Mouse (Mus musculus): ENCODE measurements around the gene Pacs2. TPM values are rescaled to one million over a fixed set of nuclear protein-coding genes. Genes with fewer than 3 reads are reported as not detected.

The Pacs2 gene
- polyA plus RNA-seq, 1 experiment from 2014 or later: 6.9 TPM

DNA sequence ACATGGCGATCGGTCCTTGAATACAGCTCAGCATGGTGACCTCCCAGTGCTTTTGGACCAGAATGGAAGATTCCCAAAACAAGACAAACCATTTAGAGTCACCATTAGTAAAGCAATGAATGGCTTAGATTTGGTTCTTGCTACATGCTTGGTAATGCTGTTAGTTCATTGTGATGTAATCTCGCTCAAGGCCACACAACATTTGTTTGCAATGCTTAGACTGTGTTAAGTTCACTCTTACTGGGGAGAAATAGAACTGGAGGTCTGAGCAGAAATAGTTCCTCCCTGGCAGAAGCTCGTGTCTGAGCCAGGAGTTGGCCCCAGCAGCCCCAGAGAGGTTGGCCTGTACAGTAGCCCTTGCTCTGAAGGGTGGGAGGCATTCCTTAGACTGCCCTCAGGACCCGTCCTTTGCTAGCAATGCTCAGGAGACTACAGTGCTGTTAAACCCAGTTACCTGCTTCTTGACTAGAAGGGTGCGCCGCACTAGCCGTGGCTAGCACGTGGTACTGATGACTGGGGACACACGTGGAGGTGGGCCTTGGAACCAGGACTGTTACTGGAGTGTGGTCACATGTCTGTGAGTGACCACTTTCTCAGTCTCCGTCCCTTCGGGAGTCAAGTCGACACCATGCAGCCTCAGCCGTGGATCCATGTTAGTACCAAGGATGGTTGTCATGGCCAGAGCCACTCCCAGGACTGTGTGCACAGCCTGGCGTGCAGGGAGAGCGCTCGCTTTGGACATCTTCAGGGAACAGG, 94.4 kb downstream of the Pacs2 start:
- no peak overlapping the region for H3K9ac ChIP-seq
- peaks cover 34% of the 10 kb centered on the region for H3K4me1 ChIP-seq (replicated peaks)
- WGBS: 76% methylated on average over 17 of the region's 17 CpGs
- ATAC-seq (replicated peaks; ENCODE audit: insufficient number of reproducible peaks, insufficient read depth, low FRiP score, low read depth): no peak
- H3K9me3 ChIP-seq (replicated peaks): no peaks in the 10 kb centered on the region
- no peak overlapping the region for H3K27ac ChIP-seq
- H3K27me3 ChIP-seq: no peaks in the 10 kb centered on the region
- no peak overlapping the region for H3K4me2 ChIP-seq
- no peak overlapping the region for H3K4me3 ChIP-seq
- H3K36me3 ChIP-seq: peaks cover 8% of the 10 kb centered on the region; the same call in 1 of the 2 replicates

DNA sequence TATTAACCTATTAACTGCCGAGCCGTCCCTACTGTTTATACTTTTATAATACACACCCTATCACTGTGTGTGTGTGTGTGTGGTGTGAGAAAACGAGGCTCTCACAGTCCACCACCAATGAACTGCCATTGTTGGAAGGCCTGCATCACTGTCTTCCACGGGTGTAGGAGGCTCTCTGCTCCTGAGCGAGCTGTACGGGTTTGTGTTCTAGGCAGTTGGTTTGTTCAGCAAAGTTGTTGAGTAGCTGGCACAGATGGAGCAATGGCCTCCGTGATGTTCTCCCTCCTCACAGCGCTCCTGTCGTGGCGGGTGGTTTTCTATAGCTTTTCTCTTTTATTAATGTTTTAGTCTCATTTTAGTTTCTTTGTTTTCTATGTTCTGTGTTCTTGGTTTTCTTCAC, 95.5 kb downstream of the Pacs2 start:
- ATAC-seq (replicated peaks; ENCODE audit: insufficient number of reproducible peaks, insufficient read depth, low FRiP score, low read depth): no peak
- Histone ChIP-seq H3K27ac (no peak overlapping the region), H3K9me3 (replicated peaks) (no peaks in the 10 kb centered on the region), H3K27me3 (no peaks in the 10 kb centered on the region), H3K9ac (no peak overlapping the region), H3K4me2 (no peak overlapping the region), H3K36me3 (peaks cover 15% of the 10 kb centered on the region), H3K4me3 (no peak overlapping the region), H3K4me1 (replicated peaks) (peaks cover 27% of the 10 kb centered on the region)
- 87% methylated on average over 10 of the region's 10 CpGs for WGBS

DNA sequence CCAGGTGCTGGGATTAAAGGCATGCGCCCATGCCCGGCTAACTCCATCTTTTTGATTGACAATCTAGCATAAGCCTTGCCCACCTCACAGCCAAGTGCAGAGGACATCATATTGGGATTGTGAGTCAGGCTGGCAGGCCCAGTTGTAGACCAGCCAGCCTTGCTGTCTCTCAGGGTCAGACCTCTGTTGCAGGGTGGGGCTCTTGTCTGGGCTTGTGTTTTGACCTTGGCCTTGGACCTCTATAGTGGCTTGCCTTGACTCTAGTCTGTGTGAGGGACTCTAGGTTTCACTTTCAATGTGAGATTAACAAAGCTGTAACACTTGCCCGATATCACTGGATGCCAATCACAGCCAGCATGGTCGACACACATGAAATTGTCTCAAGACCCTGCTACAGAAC, 99.8 kb downstream of the Pacs2 start:
- Histone ChIP-seq H3K4me3 (no peak overlapping the region), H3K4me2 (no peak overlapping the region), H3K27me3 (no peaks in the 10 kb centered on the region), H3K27ac (no peak overlapping the region), H3K4me1 (replicated peaks) (peaks cover 12% of the 10 kb centered on the region; the same call in 1 of the 2 replicates), H3K9ac (no peak overlapping the region), H3K9me3 (replicated peaks) (no peaks in the 10 kb centered on the region), H3K36me3 (peaks cover 49% of the 10 kb centered on the region)
- ATAC-seq (replicated peaks; ENCODE audit: insufficient number of reproducible peaks, insufficient read depth, low FRiP score, low read depth): no peak
- WGBS: 82% methylated on average over 4 of the region's 4 CpGs

DNA sequence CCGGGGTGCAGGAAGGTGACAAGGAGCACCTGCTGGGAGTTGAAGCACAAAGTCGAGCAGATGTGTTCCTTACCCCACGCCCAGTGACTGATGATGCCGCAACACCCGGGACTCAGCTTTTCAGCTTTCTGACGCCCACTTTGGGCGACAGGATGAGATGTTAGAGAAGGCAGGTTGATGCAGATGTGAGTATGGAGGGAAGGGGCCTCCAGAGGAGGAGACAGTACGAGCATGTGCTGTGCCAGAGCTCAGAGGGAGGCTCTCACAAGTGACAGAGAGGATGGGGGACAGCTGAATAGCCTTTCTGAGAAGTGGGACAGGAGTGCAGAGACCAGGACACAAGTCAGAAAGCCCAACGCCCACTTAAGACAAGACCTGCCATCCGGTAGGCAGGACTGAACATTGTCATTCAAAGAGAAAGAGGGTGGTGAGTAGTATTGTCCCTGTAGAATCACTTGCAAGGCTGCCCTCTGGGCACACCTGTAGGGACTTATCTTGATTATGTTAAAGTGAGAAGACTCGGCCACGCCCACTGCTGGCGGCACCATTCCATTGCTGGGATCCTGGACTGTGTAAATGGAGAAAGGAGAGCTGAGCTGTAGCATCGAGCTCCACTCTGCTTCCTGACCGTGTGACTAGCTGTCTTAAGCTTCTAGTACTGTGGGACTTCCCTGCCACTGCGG, 100.7 kb downstream of the Pacs2 start:
- Histone ChIP-seq H3K4me2 (no peak overlapping the region), H3K4me3 (no peak overlapping the region), H3K9me3 (replicated peaks) (no peaks in the 10 kb centered on the region), H3K9ac (no peak overlapping the region), H3K27me3 (no peaks in the 10 kb centered on the region), H3K4me1 (replicated peaks) (peaks cover 19% of the 10 kb centered on the region), H3K36me3 (peaks cover 50% of the 10 kb centered on the region), H3K27ac (no peak overlapping the region)
- no peak for ATAC-seq (replicated peaks; ENCODE audit: insufficient number of reproducible peaks, insufficient read depth, low FRiP score, low read depth)
- WGBS: 78% methylated on average over 16 of the region's 16 CpGs

DNA sequence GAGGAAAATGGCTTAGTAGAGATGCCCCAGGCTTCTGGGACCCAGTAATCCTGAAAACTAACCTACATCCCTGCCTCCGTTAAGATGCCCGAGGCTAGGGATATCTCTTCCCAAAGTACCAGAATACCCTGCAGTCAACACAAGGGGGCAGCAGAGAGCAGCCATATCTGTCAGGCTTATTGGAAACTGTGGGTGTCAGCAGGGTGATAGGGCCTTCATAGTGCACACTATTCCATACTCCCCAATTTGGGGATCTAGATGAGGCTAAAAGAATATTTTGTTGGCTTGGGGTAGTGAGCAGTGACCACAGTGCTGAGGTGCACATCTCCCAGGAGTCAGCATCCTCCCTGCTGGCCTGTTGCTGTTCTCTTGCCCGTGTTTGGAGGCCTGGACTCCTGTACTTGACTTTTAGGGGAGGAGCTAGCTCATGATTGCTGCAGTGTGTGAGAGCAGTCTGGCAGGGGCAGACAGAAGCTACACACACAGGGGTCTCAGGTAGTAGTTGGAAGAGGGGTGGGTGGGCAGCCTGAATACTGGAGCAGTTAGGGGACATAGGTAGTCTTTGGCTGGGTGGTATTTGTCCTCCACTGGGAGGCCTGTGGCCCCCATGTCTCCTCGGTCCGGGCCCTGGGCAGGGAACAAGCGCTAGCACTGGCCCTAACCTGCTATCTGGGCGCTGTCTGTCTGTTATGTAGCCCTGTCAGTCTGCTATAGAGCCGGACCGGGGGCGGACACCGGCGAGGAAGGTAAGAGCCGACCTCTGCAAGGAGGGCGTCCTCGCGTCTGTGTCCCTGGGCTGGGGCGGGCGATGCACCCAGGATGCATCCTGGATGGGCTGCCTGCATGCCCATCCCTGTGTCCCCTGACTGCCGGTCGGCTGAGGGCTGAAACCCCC, 105.5 kb downstream of the Pacs2 start:
- Histone ChIP-seq H3K36me3 (peaks cover 77% of the 10 kb centered on the region), H3K27ac (peak overlapping the region; percentile 51), H3K4me3 (no peak overlapping the region), H3K4me2 (no peak overlapping the region), H3K27me3 (no peaks in the 10 kb centered on the region), H3K4me1 (replicated peaks) (peaks cover 21% of the 10 kb centered on the region), H3K9me3 (replicated peaks) (no peaks in the 10 kb centered on the region), H3K9ac (no peak overlapping the region)
- ATAC-seq (replicated peaks; ENCODE audit: insufficient number of reproducible peaks, insufficient read depth, low FRiP score, low read depth): peak; percentile 58; the same call in 1 of the 2 replicates
- WGBS: 85% methylated on average over 20 of the region's 20 CpGs

Small RNAs within 50 kb of the gene (microRNA-seq; reads per million reads assigned to microRNA genes)
- not detected for gene Gm44471

Other genes with a start within 250 kb of the Pacs2 start
- 2.1 and 2.4 TPM in 2 replicates for gene Ahnak2, start 211.9 kb upstream of the Pacs2 start, polyA plus RNA-seq (2015; fragmentation: Nextera tagmentation; extraction: Ambion mirVana)
- gene Clba1, start 205.6 kb upstream of the Pacs2 start, polyA plus RNA-seq (2015; fragmentation: Nextera tagmentation; extraction: Ambion mirVana): 5.7 and 7.3 TPM in 2 replicates
- 34.6 and 53.3 TPM in 2 replicates for gene Cdca4, start 185.1 kb upstream of the Pacs2 start, polyA plus RNA-seq (2015; fragmentation: Nextera tagmentation; extraction: Ambion mirVana)
- gene Gpr132, start 146.3 kb upstream of the Pacs2 start, polyA plus RNA-seq (2015; fragmentation: Nextera tagmentation; extraction: Ambion mirVana): 0.19 and 2.2 TPM in 2 replicates
- 3.7 and 6.6 TPM in 2 replicates for gene Jag2, start 84.7 kb upstream of the Pacs2 start, polyA plus RNA-seq (2015; fragmentation: Nextera tagmentation; extraction: Ambion mirVana)
- gene Nudt14, start 72.4 kb upstream of the Pacs2 start, polyA plus RNA-seq (2015; fragmentation: Nextera tagmentation; extraction: Ambion mirVana): 32.1 and 48.3 TPM in 2 replicates
- gene Btbd6, start 38.0 kb upstream of the Pacs2 start, polyA plus RNA-seq (2015; fragmentation: Nextera tagmentation; extraction: Ambion mirVana): 19.4 and 23.5 TPM in 2 replicates
- 30.2 and 47.2 TPM in 2 replicates for gene Brf1, start 13.8 kb upstream of the Pacs2 start, polyA plus RNA-seq (2015; fragmentation: Nextera tagmentation; extraction: Ambion mirVana)
- gene Tex22, start 60.0 kb downstream of the Pacs2 start, polyA plus RNA-seq (2015; fragmentation: Nextera tagmentation; extraction: Ambion mirVana): not detected in 2 replicates
- gene Mta1, start 83.8 kb downstream of the Pacs2 start, polyA plus RNA-seq (2015; fragmentation: Nextera tagmentation; extraction: Ambion mirVana): 11.3 and 11.4 TPM in 2 replicates
- 1,571 and 1,711 TPM in 2 replicates for gene Crip2, start 125.7 kb downstream of the Pacs2 start, polyA plus RNA-seq (2015; fragmentation: Nextera tagmentation; extraction: Ambion mirVana)
- gene Crip1, start 131.8 kb downstream of the Pacs2 start, polyA plus RNA-seq (2015; fragmentation: Nextera tagmentation; extraction: Ambion mirVana): 646 and 685 TPM in 2 replicates
- gene Tedc1, start 141.9 kb downstream of the Pacs2 start, polyA plus RNA-seq (2015; fragmentation: Nextera tagmentation; extraction: Ambion mirVana): 15.4 and 31.7 TPM in 2 replicates
- gene Tmem121, start 171.4 kb downstream of the Pacs2 start, polyA plus RNA-seq (2015; fragmentation: Nextera tagmentation; extraction: Ambion mirVana): 2.0 and 7.8 TPM in 2 replicates